10 mouse cellular contexts compared by ENCODE assay signal in the genomic region with DNA sequence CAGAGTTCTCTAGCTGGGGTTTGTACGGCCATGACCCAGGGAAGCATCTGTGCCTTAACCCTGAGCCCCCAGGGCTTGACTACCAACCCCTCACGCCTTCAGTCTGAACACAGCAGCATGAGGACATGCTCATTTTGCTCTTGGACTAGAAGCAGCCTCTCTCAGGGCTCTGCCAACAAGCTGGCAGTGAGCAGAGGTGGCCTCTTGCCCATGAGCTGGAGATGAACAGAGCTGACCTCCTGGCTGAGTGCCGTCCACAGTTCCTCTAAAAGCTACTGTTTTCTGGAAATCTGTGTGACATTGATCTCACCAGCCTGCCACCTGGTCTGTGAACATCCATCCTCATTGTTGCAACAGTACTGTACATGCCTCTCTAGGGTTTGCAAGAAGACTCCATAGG.
DNase-seq lines count a peak whose midpoint lies in the region.
"Had no signal": no experiment of that assay in that cellular context is flagged by ENCODE, and none has a peak within 500 bp of the region (broad histone marks: within the 10 kb centered on the region; RNA-seq: fewer than 3 reads in every experiment).

No protein-coding gene starts in this region.

- DNase-seq in heart, adult 8-10 months (ENCODE audit: low spot score), result peak; percentile 30
- no peak for DNase-seq in heart, embryonic 10.5 days (ENCODE audit: low spot score)
- DNase-seq in cerebellum, adult 11-12 months, result peak; percentile 89
- peak; percentile 91 for DNase-seq in cerebellum, adult 9-11 months
- DNase-seq in layer of hippocampus, postnatal 14 days (ENCODE audit: low spot score in 2 of 2), result peak; percentile 19 to 52
- no peak for DNase-seq in ovary, postnatal 36 days (ENCODE audit: low spot score)
- DNase-seq in spleen, postnatal 14 days (ENCODE audit: low spot score in 2 of 2), result no peak
- DNase-seq in urinary bladder, postnatal 14 days (ENCODE audit: low spot score), result no peak

- no peak overlapping the region for H3K4me3 ChIP-seq in heart, embryonic 10.5 days
- H3K4me3 ChIP-seq: embryonic facial prominence, embryonic 10.5 days; liver, embryonic 15.5 days had no signal

- no peaks in the 10 kb centered on the region; the same call in 1 of the 2 replicates for H3K27me3 ChIP-seq in heart, embryonic 10.5 days (ENCODE audit: insufficient read depth, poor library complexity, severe bottlenecking)
- H3K27me3 ChIP-seq: liver, embryonic 15.5 days had no signal

- no peaks in the 10 kb centered on the region for H3K36me3 ChIP-seq in heart, embryonic 10.5 days
- H3K36me3 ChIP-seq: embryonic facial prominence, embryonic 10.5 days; liver, embryonic 15.5 days had no signal

- no peaks in the 10 kb centered on the region for H3K9me3 ChIP-seq in heart, embryonic 10.5 days
- H3K9me3 ChIP-seq: embryonic facial prominence, embryonic 10.5 days; liver, embryonic 15.5 days had no signal

- WGBS in heart, embryonic 10.5 days, result 84% methylated on average over 3 of the region's 3 CpGs

- no peaks in the 10 kb centered on the region for H3K4me1 ChIP-seq in heart, embryonic 10.5 days
- H3K4me1 ChIP-seq: embryonic facial prominence, embryonic 10.5 days; liver, embryonic 15.5 days had no signal

- H3K27ac ChIP-seq in heart, embryonic 10.5 days, result no peak overlapping the region
- H3K27ac ChIP-seq: embryonic facial prominence, embryonic 10.5 days; liver, embryonic 15.5 days had no signal

Comparison
In these comparisons a context has a peak if more than half of its experiments do, and no peak if none do; other contexts are left out.
1. DNase-seq: peak in heart, adult 8-10 months (single experiment), cerebellum, adult 11-12 months (single experiment), cerebellum, adult 9-11 months (single experiment) and layer of hippocampus, postnatal 14 days (2 of 2); none in heart, embryonic 10.5 days (single experiment), ovary, postnatal 36 days (single experiment), spleen, postnatal 14 days (0 of 2) and urinary bladder, postnatal 14 days (single experiment).